Mouse (Mus musculus): Measurements from ENCODE around the gene Wnt3. TPM values are rescaled to one million over a fixed set of nuclear protein-coding genes. Genes with fewer than 3 reads are reported as not detected.
A peak's percentile ranks its signal among the peaks of the same experiment; 100 is the strongest.

The Wnt3 gene
- polyA plus RNA-seq, 1 experiment from 2014 or later, result 0.23 TPM

DNA sequence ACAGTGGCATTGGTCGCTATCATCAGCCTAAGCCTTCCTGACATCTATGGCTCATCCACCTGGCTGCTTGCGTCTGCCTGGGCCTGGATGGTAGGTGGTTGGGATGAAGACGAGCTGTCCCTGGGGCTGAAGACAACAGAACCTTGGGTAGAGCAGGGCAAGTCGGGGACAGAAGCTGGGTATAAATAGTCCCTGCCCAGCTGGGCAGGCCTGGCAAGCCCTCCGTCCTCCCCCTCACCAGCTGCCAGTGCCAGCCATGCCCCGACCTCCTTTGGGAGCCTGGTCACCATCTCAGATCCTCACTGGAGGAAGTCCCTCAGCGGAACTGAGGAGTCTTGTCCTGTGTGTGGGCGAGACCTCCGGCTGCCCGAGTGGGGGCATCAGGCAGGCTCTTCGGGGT lies 30.2 kb downstream of the Wnt3 start:
- no peak overlapping the region for H3K9ac ChIP-seq (ENCODE audit: low read depth, low read length)
- no peak overlapping the region for H3K4me2 ChIP-seq
- 72% methylated on average over 11 of the region's 11 CpGs for WGBS (ENCODE audit: insufficient replicate concordance)
- peaks cover 27% of the 10 kb centered on the region for H3K27me3 ChIP-seq (ENCODE audit: control insufficient read depth, insufficient read depth, low read length)
- H3K4me3 ChIP-seq (ENCODE audit: low read depth, low read length), result no peak overlapping the region
- no peaks in the 10 kb centered on the region; the same call in 1 of the 2 replicates for H3K9me3 ChIP-seq (replicated peaks; ENCODE audit: control insufficient read depth, low read length)
- ATAC-seq (replicated peaks; ENCODE audit: insufficient number of reproducible peaks, low FRiP score, low TSS enrichment), result no peak
- H3K27ac ChIP-seq (ENCODE audit: low read depth, low read length), result no peak overlapping the region
- H3K36me3 ChIP-seq (ENCODE audit: control insufficient read depth, insufficient read depth, low read length), result no peaks in the 10 kb centered on the region
- H3K4me1 ChIP-seq (ENCODE audit: control insufficient read depth, insufficient read depth, low read length), result no peaks in the 10 kb centered on the region

DNA sequence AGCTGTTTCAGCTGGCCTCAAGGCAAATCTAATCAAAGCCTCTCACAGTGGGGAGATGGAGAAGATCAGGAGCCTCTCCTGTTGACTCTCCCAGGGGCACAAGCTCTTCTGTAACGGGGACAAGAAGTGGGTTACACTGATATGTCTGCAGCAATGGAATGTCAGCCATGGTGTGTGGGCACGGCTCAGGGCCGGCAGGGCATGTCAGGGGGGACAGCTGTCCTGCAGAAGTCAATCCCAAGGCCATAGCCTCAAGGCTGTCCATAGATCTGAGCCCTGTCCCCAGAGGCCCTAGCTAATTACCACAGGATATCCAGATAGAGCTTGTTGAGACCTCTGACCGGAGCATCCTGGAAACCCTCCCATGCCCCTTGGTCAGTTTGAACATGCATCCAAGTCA lies 30.9 kb downstream of the Wnt3 start:
- ATAC-seq (replicated peaks; ENCODE audit: insufficient number of reproducible peaks, low FRiP score, low TSS enrichment), result no peak
- H3K9me3 ChIP-seq (replicated peaks; ENCODE audit: control insufficient read depth, low read length), result no peaks in the 10 kb centered on the region; the same call in 1 of the 2 replicates
- 52% methylated on average over 4 of the region's 4 CpGs for WGBS (ENCODE audit: insufficient replicate concordance)

DNA sequence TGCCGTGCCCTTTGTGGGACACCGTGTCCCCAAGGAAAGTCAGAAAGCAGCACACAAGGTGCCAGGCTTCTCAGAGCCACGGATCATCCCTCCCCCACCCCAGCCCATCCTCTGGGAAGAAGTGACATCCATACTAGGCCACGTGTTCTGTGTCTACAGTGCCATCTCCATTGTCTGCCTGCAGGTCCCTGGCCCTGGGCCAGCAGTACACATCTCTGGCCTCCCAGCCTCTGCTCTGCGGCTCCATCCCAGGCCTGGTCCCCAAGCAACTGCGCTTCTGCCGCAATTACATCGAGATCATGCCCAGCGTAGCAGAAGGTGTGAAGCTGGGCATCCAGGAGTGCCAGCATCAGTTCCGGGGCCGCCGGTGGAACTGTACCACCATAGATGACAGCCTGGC lies 34.0 kb downstream of the Wnt3 start:
- WGBS (ENCODE audit: insufficient replicate concordance), result 36% methylated on average over 12 of the region's 12 CpGs
- peaks cover 11% of the 10 kb centered on the region; the same call in 1 of the 2 replicates for H3K4me1 ChIP-seq (ENCODE audit: control insufficient read depth, insufficient read depth, low read length)
- no peak overlapping the region for H3K9ac ChIP-seq (ENCODE audit: low read depth, low read length)
- H3K4me2 ChIP-seq, result no peak overlapping the region
- no peak for ATAC-seq (replicated peaks; ENCODE audit: insufficient number of reproducible peaks, low FRiP score, low TSS enrichment)
- no peak overlapping the region for H3K27ac ChIP-seq (ENCODE audit: low read depth, low read length)
- no peak overlapping the region for H3K4me3 ChIP-seq (ENCODE audit: low read depth, low read length)
- H3K27me3 ChIP-seq (ENCODE audit: control insufficient read depth, insufficient read depth, low read length), result peaks cover 65% of the 10 kb centered on the region
- no peaks in the 10 kb centered on the region for H3K36me3 ChIP-seq (ENCODE audit: control insufficient read depth, insufficient read depth, low read length)
- no peaks in the 10 kb centered on the region; the same call in 1 of the 2 replicates for H3K9me3 ChIP-seq (replicated peaks; ENCODE audit: control insufficient read depth, low read length)

More for the DNA sequence above, 30.9 kb downstream of the Wnt3 start:
- no peak overlapping the region for H3K9ac ChIP-seq (ENCODE audit: low read depth, low read length)
- H3K4me2 ChIP-seq, result no peak overlapping the region
- peaks cover 5% of the 10 kb centered on the region; the same call in 1 of the 2 replicates for H3K4me1 ChIP-seq (ENCODE audit: control insufficient read depth, insufficient read depth, low read length)
- H3K36me3 ChIP-seq (ENCODE audit: control insufficient read depth, insufficient read depth, low read length), result no peaks in the 10 kb centered on the region
- H3K27ac ChIP-seq (ENCODE audit: low read depth, low read length), result no peak overlapping the region
- no peak overlapping the region for H3K4me3 ChIP-seq (ENCODE audit: low read depth, low read length)
- peaks cover 34% of the 10 kb centered on the region for H3K27me3 ChIP-seq (ENCODE audit: control insufficient read depth, insufficient read depth, low read length)

DNA sequence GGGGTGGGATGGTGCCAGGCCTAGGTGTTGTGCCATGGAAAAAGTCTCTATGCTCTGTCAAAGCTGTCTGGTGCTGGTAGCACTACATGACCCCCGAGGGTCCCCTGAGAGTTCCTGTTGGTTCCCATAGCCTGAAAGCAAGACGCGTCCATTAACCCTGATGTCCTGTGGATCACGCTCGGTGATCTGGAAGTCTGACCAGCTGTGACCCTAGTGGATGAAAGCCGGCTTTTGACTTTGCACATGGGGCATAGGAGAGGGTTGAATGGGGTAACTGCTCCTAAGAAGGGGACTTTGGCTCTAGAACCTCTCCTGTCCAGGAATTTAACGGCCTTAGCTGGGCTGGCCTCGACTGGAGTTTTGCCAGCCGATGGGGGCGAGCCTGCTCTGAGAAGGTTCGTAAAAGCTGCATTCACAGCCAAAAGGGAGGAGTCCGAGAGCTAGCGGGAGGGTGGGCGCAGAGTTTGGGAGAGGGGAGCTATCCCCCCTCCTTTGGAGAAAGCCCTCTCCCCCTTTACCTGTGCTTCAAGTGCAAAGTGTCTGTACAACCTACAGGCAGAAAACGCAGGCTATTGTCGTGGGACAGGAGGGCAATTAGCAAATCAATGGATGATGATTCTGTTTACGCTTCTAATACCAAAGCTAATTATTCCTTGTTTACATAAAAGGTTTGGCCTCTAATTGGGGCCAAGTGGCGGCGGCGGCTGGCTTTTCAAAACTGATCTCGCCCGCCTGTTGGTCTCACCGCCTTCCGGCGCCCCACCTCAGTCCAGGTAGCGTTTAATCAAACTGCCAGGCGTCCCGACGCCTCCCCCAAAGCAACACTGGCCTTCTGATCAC lies 35.0 kb downstream of the Wnt3 start:
- ATAC-seq (replicated peaks; ENCODE audit: insufficient number of reproducible peaks, low FRiP score, low TSS enrichment), result no peak
- H3K9me3 ChIP-seq (replicated peaks; ENCODE audit: control insufficient read depth, low read length), result no peaks in the 10 kb centered on the region; the same call in 1 of the 2 replicates
- H3K4me2 ChIP-seq, result peak overlapping the region; percentile 98
- no peaks in the 10 kb centered on the region for H3K36me3 ChIP-seq (ENCODE audit: control insufficient read depth, insufficient read depth, low read length)
- H3K9ac ChIP-seq (ENCODE audit: low read depth, low read length), result no peak overlapping the region
- WGBS (ENCODE audit: insufficient replicate concordance), result 3% methylated on average over 29 of the region's 29 CpGs
- H3K4me1 ChIP-seq (ENCODE audit: control insufficient read depth, insufficient read depth, low read length), result peaks cover 11% of the 10 kb centered on the region; the same call in 1 of the 2 replicates
- H3K27ac ChIP-seq (ENCODE audit: low read depth, low read length), result no peak overlapping the region
- H3K27me3 ChIP-seq (ENCODE audit: control insufficient read depth, insufficient read depth, low read length), result peaks cover 73% of the 10 kb centered on the region
- H3K4me3 ChIP-seq (ENCODE audit: low read depth, low read length), result peak overlapping the region; percentile 61

DNA sequence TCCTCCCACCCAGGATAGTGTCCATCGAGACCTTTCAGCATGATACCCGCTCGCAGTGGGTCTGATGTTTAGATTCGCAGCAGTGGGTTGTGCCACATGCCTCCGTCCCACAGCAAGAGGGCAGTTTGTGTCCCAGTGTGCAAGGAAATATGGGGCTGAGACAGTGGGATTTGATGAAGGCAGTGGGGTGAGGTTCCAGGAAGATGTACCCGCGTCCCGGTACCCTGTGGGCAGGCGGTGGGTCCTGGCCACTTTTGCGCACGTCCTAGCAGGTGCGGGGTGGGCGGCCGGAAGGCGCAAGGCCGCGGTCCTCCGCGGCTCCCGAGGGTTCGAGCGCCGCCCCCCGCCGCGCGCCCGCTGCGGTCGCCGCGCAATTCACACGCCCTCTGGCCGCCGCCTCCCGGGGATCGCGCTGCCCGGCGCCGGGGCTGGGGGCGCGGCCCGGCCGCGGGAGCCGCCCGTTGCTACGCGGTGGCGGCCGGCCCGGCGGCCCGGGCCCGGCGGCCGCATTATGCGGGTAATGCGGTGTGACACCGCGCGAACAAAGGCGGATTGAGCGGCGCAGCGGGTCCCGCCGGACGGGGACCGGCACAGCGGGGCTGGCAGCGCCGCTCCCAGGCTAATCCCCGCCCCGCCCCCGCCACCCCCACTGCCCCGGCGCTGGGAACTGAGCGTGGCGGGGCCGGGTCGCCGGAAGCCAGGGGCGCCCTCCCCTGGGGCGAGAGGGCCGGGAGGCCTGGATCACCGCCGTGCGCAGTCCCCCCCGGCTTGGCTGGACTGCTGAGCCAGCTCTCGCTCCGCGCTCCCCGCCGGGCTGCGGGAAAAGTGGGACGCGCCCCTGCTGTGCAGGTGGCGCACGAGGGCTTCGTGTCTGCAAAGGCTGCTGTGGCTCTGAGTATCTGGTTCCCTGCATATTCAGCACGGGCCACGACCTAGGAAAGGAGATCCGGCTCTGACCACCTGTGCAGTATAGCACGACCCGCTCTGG lies 36.0 kb downstream of the Wnt3 start:
- under 1% methylated on average over 87 of the region's 107 CpGs for WGBS (ENCODE audit: insufficient replicate concordance)
- 0 out of 2 replicates have a peak, but pooled peaks have one; percentile 28 for ATAC-seq (replicated peaks; ENCODE audit: insufficient number of reproducible peaks, low FRiP score, low TSS enrichment)

DNA sequence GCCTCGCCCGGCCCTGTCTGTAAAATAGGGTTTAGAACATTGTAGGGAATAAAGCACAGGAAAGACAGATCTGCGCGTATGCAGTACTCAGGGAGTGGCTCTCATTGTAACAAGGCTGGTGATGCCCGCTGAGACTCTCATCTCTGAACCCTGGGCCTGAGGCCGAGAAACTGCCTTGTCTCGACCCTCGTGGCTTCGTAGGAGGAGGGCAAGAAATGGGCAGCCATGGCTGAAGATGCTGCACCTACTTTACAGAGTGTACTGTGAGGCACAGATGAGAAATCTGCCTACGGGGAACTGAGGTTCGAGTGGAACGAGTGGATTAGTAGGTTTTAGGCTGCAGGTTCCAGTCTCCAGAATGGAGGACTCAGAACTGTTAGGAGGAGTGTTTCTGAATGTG lies 36.7 kb downstream of the Wnt3 start:
- no peaks in the 10 kb centered on the region for H3K36me3 ChIP-seq (ENCODE audit: control insufficient read depth, insufficient read depth, low read length)
- peaks cover 18% of the 10 kb centered on the region; the same call in 1 of the 2 replicates for H3K4me1 ChIP-seq (ENCODE audit: control insufficient read depth, insufficient read depth, low read length)
- H3K9ac ChIP-seq (ENCODE audit: low read depth, low read length), result no peak overlapping the region
- peaks cover 73% of the 10 kb centered on the region for H3K27me3 ChIP-seq (ENCODE audit: control insufficient read depth, insufficient read depth, low read length)
- H3K9me3 ChIP-seq (replicated peaks; ENCODE audit: control insufficient read depth, low read length), result no peaks in the 10 kb centered on the region; the same call in 1 of the 2 replicates
- no peak for ATAC-seq (replicated peaks; ENCODE audit: insufficient number of reproducible peaks, low FRiP score, low TSS enrichment)
- WGBS (ENCODE audit: insufficient replicate concordance), result 27% methylated on average over 12 of the region's 12 CpGs
- no peak overlapping the region for H3K27ac ChIP-seq (ENCODE audit: low read depth, low read length)
- peak overlapping the region; percentile 61 for H3K4me3 ChIP-seq (ENCODE audit: low read depth, low read length)
- peak overlapping the region; percentile 98 for H3K4me2 ChIP-seq

More for the DNA sequence above, 36.0 kb downstream of the Wnt3 start:
- Histone ChIP-seq H3K36me3 (ENCODE audit: control insufficient read depth, insufficient read depth, low read length) (no peaks in the 10 kb centered on the region), H3K27ac (ENCODE audit: low read depth, low read length) (no peak overlapping the region), H3K9me3 (replicated peaks; ENCODE audit: control insufficient read depth, low read length) (no peaks in the 10 kb centered on the region; the same call in 1 of the 2 replicates), H3K4me1 (ENCODE audit: control insufficient read depth, insufficient read depth, low read length) (peaks cover 16% of the 10 kb centered on the region; the same call in 1 of the 2 replicates), H3K4me2 (peak overlapping the region; percentile 98), H3K9ac (ENCODE audit: low read depth, low read length) (peak overlapping the region; percentile 56), H3K4me3 (ENCODE audit: low read depth, low read length) (peak overlapping the region; percentile 61), H3K27me3 (ENCODE audit: control insufficient read depth, insufficient read depth, low read length) (peaks cover 73% of the 10 kb centered on the region)

DNA sequence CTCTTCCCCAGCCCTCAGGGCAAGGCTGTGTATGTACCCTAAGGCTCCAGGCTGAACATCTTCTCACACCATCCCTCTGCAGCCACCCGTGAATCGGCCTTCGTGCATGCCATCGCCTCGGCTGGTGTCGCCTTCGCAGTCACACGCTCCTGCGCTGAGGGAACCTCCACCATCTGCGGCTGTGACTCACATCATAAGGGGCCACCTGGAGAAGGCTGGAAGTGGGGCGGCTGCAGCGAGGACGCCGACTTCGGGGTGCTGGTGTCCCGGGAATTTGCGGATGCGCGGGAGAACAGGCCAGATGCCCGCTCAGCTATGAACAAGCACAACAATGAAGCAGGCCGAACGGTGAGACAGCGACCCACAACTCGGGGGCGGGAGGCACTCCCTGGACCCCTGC lies 37.3 kb downstream of the Wnt3 start:
- Histone ChIP-seq H3K27me3 (ENCODE audit: control insufficient read depth, insufficient read depth, low read length) (peaks cover 73% of the 10 kb centered on the region), H3K36me3 (ENCODE audit: control insufficient read depth, insufficient read depth, low read length) (no peaks in the 10 kb centered on the region), H3K9me3 (replicated peaks; ENCODE audit: control insufficient read depth, low read length) (no peaks in the 10 kb centered on the region), H3K4me2 (no peak overlapping the region), H3K4me3 (ENCODE audit: low read depth, low read length) (no peak overlapping the region), H3K9ac (ENCODE audit: low read depth, low read length) (no peak overlapping the region), H3K27ac (ENCODE audit: low read depth, low read length) (no peak overlapping the region), H3K4me1 (ENCODE audit: control insufficient read depth, insufficient read depth, low read length) (peaks cover 18% of the 10 kb centered on the region; the same call in 1 of the 2 replicates)
- 84% methylated on average over 25 of the region's 25 CpGs for WGBS (ENCODE audit: insufficient replicate concordance)
- ATAC-seq (replicated peaks; ENCODE audit: insufficient number of reproducible peaks, low FRiP score, low TSS enrichment), result no peak

DNA sequence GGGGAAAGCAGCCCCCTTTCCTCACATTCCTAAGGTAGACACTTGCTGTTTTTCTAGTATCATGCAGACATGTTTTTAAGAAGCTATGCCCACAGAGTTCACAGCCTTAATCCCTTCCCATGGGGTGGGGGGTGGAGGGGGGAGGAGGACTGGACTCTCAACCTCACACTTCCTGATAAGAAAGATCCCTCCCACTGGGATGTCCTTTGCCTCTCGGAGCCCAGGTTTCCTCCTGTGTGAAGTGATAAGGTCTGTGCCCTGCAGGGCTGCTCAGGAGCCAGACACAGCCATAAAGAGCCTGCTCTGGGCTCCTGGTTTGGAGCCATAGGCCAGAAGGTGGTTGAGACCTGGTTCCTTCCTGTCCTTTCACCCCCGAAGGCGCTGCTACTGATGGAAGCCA lies 40.9 kb downstream of the Wnt3 start:
- H3K36me3 ChIP-seq (ENCODE audit: control insufficient read depth, insufficient read depth, low read length), result no peaks in the 10 kb centered on the region
- peaks cover 13% of the 10 kb centered on the region; the same call in 1 of the 2 replicates for H3K4me1 ChIP-seq (ENCODE audit: control insufficient read depth, insufficient read depth, low read length)
- peaks cover 39% of the 10 kb centered on the region for H3K27me3 ChIP-seq (ENCODE audit: control insufficient read depth, insufficient read depth, low read length)
- no peaks in the 10 kb centered on the region for H3K9me3 ChIP-seq (replicated peaks; ENCODE audit: control insufficient read depth, low read length)
- H3K9ac ChIP-seq (ENCODE audit: low read depth, low read length), result no peak overlapping the region
- no peak for ATAC-seq (replicated peaks; ENCODE audit: insufficient number of reproducible peaks, low FRiP score, low TSS enrichment)
- no peak overlapping the region for H3K4me2 ChIP-seq
- H3K4me3 ChIP-seq (ENCODE audit: low read depth, low read length), result no peak overlapping the region
- H3K27ac ChIP-seq (ENCODE audit: low read depth, low read length), result no peak overlapping the region
- 20% methylated on average over 3 of the region's 3 CpGs for WGBS (ENCODE audit: insufficient replicate concordance)

Data from heart, embryonic 11.5 days (tissue).